Mouse (Mus musculus): ENCODE measurements around the gene Llph.

Llph gene

DNA sequence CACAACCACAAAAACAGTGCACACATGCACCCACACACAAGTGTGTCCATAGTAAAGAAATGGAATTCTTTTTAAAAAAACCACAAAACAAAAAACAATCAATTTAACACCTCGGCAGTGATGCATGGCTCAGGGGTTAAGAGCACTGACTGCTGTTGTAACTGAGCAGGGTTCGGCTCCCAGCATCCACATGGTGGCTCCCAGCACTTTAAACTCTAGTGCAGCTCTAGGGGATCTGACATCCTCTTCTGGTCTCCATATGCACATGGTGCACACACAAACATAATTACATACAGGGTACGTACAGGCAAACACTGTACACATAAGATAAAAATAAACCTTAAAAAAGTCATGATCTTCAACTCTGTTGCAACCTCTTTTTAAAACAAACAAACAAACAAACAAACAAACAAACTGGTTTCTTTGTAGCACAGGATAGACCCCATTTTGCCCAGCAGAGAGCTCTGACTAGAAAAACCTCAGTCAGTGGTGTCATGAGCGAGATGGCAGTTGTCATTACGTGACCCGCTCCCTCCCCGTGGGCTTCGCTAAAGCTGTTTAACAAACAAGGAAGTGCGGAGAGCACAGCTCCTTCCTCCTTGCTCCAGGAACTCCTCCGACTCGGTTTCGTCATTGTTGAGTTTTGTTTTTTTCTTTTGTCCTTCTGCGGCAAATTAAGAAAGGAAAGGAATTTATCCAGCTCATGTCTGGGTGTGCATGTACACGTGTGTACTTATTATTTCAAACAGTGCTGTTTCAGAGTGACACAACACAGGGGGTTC lies 7.1 kb upstream of the Llph start:
- no peak for DNase-seq (ENCODE audit: low read depth, low spot score)

DNA sequence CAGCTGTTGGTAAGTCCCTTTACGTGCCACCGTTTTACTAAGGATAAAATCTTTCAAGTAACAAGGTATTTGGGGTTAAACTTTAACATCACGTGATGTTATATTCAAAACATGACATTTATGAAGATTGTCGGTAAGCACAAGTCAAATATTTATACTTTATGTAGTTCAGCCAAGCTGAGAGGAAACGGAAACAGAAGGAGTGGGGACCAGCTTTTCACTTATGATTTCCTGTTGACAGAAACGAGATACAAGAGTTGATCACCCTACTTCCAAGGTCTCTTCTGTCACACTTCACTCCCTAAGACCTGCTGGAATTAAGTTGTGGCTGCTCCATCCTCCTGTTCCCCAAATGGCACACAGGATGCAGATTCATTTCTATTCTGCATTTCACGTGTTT lies 6.1 kb upstream of the Llph start:
- no peak for DNase-seq (ENCODE audit: low read depth, low spot score)

DNA sequence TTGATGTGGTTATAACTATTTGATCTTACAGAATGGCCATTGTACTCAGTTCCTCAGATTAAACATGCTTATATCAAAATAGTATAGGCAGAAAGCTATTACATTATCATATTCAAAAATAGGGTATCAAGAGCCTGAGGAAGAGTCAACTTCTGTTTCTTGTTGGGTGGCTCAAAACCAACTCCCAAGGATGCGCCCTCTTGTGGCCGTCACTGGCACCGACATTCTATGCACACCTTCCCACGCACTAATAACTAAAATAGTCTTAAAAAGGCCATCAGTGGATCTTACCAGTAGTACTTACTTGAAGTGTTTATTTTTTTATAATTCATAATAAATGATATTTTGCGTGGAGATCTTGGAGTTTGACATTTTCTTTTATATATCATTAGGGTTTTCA lies 4.8 kb downstream of the Llph start:
- DNase-seq (ENCODE audit: low read depth, low spot score), result peak; percentile 74

DNA sequence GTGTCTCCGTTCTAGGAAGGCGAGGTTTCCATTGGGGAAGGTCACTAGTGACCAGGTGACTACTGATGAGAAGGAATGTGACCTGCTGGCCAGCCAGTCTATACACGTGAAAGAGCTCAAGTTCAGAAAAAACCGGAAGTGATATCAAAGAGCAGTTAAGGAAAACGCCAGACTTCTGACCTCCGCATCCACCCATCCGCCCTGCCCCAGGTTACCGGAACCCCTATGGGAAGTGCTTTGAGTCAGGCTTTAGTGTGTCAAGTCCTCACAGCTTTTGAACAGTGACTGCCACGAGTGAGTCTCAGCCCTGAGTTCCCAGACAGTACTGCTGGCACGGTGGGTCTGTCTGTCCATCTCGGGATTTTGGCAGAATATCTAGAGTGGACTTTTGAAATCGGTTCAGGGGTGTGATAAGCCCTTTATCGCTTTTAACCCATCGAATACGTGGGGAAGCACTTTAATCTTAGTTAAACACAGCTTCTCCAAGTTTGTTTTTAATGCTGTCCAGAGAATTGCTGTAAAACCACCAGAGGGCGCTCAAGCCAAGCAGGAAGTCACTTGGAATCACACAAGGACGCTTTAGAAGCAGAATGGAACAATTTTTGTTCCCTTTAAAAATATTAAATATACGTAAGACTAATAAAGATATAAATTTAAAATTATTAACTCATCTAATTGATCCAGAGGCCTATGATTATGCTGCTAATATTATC lies 6.9 kb downstream of the Llph start:
- DNase-seq (ENCODE audit: low read depth, low spot score), result peak; percentile 82

DNA sequence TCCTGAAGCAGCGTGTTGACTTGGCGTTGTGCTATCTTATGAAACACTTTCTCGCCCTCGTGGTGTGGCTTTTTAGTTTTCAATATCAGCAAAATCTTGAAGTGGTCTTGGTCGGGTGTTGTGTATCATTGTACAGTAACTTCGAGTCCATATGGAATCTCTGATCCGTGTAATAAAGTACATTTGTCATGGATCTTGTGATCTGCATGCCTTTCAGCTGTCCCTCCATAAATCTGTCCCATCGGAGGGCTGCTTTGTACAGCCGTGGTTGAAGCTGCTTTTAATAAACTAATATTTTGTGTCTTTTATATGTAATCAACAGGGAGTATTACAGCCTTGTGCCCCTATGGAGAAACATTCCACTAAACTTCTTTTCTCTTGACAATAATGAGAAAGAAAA lies 10.0 kb downstream of the Llph start:
- peak; percentile 51 for DNase-seq (ENCODE audit: low read depth, low spot score)

DNA sequence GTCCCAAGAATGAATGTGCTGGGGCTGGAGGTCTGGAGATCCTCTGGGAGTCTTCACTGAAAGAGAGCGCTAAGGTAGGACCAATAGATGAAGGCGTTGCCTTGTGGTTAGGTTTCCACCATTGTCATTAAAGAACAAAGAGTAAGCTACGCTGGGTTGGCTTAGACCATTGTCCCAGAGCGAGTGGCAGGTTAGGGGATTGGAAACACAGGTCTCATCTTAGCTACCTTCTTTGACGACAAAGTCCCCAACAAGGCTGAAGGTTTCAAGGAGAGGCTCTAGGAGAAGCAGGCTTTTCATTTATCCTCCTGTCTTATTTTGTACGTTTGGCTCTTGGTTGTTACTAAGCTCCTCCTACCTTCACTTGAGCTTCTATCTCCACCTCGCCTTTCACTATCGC lies 11.4 kb downstream of the Llph start:
- DNase-seq (ENCODE audit: low read depth, low spot score), result no peak

DNA sequence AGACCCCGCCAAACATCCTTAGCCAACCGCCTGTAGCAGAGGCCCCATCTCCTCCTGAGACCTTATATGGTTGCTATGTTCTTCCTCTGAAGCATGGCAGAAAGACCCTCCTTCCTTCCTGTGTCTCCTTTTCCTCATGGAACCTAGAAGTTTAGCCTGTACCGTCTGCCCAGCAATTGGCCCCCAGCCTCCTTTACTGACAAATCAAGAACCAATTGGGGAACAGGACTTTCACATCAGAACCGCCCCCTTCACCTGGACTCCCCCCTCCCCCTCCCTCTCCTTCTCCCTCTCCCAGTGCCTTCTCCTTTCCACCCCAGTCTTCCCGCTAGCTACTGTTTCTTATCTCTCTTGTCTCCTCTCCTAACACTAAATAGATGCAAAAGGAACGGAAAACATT lies 12.6 kb downstream of the Llph start:
- DNase-seq (ENCODE audit: low read depth, low spot score), result no peak

DNA sequence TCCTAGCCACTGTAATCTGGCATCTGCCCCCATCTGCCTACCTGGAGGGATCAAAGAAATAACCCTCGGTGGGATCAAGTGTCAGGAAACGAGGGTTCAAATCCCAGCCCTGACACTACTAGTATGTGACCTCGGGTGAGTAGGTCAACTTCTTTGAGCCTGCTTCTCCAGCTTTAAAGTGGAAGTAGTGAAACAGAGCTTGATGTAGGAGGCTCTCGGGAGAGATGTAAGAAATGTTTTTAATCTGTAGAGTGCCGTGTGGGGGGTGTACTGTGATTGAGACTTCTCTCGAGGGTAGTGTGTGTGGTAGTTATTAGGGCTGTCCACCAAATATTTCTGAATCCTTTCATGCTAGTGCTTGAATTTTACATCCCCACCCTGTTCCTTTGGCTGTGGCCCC lies 15.6 kb downstream of the Llph start:
- peak; percentile 43 for DNase-seq (ENCODE audit: low read depth, low spot score)

DNA sequence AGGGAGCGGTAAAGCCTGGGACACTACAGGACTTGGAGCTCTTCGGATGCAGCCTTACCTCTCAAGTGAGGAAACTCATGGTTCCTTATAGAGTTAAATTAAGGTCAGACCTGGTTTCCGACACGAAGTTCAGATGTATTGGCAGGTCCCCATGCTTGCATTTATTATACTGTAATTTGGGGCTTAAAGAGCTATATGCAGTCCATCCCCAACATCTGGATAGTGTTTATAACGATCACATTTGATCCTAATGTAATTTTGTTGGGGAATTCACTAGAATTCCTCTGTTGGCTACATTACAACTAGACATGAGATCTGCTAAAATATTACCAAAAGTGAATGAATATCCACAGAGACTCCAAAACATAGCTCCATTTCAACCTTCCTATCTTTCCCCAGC lies 18.8 kb downstream of the Llph start:
- DNase-seq (ENCODE audit: low read depth, low spot score), result no peak

DNA sequence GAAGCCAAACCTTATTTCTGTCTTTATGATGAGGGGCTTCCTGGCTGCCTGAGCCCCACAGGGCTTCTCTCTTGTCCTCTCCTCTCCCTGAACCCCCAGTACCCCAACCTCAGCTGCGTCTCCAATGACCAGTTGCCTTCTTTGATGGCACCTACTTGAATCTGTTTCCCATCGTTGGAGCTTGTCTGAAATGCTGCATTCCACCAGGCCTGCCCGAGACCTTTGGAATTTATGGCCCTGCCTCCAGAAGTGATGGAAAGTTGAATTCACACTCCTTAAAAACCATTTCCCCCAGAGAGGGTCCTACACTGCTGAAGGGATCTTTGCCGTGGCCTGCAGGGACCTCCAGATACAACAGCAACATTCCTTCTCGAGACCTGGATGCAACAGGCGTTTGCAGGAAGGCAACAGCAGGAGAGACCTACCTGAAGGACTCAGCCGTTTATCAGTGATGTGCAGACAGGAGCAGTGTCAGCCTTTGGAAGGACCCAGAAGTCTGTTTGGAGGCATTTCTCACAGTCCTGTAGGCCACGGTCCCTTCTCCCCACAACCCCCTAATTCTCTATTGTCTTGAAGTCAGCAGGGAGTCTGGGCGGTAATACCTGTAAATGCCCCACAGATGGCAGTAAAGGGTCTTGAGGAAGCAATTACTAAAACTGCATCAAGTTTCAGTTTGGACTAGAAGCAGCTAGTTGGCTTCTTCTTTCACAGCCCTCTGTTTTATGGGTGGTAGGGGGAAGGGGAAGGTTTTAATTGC lies 20.3 kb downstream of the Llph start:
- peak; percentile 90 for DNase-seq (ENCODE audit: low read depth, low spot score)

DNA sequence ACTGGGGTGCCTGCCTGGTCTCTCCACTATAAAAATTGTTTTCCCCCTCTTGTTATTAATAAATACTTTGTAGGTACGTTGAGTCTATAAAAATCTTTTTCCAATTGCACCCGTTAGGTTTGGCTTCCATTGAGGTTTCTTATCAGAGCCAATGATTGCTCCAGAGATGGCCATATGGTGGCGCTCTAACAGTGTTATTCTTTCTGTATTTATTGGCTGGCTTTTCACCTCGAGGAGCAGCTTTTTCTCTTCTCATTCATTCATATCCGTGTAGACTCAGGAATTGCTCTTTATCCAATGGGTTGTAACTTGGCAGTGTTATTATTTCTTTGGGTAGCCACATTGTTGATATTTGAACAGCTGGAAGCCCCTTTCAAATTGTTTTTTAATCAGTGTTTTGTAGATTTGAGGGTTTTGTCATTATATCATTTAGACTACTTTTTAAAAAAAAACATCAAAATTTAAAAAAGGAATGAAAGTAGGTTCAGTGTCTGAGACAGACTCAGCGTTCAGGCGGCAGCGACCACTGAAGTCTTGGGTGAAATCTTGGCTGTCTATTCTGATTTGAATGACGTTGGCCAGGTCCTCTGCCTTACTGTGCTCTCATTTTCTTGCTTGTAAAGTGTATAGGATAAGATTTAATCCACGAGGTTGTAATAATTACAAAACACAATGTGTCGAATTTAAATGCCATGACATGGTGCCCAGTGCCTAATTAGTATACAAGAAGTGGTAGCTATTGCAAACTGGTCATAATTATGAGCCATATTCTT lies 24.2 kb downstream of the Llph start:
- DNase-seq (ENCODE audit: low read depth, low spot score), result no peak

DNA sequence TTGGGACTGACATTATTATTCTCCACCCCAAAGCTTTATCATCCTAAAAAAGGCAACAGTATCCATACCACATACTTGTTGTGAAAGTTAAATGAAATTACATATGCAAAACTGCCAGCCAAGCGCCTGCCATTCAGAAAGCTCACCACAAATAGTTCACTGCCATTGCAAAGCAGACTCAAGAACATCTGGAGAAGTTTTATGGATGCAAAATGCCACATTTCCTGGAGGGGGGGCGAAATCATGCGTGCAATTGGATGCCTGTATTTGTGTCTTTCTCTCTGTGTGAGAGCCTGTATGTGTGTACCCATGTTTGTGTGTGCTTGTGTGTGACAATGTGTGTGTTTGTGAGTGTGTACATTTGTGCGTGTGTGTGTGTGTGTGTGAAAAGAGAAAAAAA lies 24.9 kb downstream of the Llph start:
- no peak for DNase-seq (ENCODE audit: low read depth, low spot score)

DNA sequence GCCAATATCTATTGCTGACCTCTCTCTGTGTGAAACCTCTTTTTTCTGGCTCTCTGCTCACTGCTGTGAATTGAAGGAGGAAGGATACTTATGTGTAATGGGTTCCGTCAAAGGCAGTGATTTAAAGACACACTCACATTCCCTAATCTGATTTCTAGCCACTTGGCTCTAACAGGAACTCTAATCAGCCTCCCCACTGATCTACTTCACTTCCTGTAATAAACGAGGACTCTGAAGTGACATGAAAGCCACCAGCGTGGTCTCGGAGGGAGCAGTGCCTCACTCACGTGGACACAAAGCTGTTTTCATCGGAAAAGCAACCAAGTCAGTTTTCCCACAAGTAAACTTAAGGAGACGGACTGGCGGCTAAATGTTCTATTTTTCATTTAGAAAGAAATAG lies 25.9 kb downstream of the Llph start:
- no peak for DNase-seq (ENCODE audit: low read depth, low spot score)

DNA sequence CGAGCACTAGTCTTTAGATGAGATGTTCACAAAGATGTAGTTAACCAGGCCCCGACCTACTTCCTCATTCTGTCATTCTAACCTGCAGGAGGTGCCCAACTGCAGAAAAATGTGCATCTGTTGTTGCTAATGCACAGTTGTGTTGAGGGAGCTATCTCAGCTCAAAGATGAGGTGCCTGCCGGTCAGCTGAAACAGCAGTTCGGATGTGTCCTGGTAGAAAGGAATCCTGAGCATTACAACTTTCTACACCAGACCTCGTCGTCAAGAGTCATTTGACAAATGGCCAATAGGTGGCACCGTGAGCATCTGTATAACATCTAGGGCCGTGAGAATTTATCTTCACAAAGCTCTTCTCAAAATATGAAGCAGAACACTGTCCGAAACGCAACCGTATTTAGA lies 30.4 kb downstream of the Llph start:
- peak; percentile 70 for DNase-seq (ENCODE audit: low read depth, low spot score)

DNA sequence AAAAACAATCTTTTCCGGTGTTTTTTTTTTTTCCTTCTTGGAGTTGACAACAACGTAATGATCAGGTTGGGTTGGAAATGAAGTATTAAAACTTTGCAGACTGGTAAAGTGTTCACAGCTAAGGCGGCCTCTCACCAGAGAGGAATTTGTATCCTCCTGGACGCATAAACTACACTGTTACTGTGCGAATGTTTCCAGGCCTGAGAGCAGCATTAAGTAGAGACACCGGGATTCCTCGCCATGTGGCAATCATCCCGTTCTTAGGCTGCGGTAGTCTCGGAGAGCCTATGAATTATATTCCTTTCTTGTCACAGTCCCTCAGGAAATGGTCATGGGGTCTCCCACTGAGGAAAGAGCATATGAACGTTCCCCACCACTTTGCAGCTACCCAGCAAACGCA lies 40.9 kb downstream of the Llph start:
- no peak for DNase-seq (ENCODE audit: low read depth, low spot score)

DNA sequence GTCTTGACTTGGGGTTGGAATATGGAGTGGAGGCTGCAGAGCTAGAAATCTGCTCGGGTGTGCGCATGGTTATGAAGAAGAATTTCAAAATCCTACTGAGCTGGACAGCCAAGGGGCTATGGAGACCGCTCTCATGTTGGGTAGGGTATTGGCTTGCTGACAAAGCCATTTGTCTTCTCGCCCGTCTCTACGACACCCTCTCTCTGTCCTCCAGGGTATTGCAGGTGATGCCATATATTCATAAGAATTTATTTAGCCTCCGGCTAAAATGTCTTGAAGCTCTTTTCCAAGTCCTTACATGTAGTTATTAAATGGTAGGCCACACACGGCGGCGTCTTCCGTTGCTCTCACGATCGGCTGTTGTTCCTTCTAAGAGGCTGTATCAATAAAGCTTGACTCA lies 43.1 kb downstream of the Llph start:
- no peak for DNase-seq (ENCODE audit: low read depth, low spot score)

DNA sequence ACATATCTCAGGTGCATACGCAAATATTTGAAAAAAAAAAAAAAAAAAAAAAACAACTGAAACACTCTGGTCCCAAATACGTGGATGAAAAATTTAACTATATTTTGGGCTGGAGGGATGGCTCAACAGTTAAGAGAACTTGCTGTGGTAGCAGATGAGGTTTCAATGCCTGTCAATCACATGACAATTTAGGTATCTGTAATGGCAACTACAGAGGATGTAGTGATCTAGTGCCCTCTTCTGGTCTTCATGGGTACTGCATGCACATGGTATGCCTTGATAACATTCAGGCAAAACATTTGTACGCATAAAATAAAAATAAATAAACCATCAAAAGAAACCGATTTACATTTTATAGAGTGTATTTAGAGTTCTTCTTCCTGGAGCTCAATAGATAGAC lies 43.9 kb downstream of the Llph start:
- DNase-seq (ENCODE audit: low read depth, low spot score), result peak; percentile 55

DNA sequence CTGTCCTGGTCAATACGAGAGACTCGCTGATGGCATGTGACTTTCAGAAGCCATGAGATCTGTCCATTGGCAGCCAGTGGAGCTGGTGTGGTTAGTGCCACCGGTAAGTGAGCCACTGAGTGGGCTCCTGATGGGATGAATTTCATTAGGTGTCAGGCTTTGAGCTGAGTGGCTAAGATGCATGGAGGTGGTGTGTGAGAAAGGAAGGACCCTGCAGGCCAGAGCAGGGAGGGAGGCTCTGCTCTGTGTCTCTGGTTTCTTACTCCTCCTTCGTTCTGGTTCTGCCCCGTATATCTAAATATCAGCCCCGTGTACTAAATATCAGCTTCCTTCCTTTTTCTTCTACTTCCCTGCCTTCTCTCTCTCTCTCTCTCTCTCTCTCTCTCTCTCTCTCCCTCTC lies 44.4 kb downstream of the Llph start:
- DNase-seq (ENCODE audit: low read depth, low spot score), result no peak

DNA sequence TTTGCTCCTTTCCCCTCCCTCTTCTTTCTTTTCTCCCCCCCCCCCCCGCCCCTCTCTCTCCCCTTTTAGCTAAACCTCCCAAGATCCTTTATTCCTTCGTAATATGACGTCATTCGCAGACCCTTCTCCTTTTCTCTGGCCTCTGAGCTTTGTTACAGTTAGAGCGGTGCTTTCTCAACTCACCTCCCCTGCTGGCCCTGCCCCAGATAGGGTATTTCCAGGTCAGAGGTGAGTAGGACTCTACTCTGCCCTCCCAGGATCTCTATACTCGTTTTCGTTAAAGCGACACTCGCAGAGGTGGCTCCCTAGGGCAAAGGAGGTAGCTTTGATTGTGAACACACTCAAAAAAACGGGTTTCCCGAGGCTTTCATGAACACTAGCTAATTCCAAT lies 45.0 kb downstream of the Llph start:
- DNase-seq (ENCODE audit: low read depth, low spot score), result no peak

DNA sequence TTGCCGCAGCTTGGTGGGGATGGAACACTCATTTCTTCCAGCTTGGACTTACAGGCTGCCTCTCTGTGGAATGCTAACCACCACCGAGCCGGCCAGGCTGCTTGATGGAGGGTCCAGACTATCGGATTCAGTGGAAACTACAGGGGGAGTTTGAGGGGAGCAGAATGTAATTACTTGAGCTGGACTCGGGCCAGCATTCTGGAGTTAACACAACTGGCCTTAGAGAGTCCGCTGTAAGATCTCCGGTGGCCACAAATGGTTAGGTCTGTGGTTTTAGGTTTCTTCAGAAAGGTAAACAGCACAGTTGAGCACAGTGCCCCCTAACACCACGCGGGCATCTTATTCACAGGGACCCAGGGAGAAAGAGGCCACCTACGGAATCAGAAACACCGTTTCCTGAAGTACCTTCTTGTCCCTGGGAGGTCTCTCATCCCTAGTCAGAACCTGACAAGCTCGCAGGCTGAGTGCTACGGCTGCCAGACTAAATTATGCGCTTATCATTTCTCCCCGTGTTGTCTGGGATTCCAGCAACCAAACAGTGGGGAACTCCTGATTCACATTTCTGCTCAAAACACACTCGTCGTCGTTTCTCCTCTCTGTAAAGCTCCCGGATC lies 45.5 kb downstream of the Llph start:
- peak; percentile 69 for DNase-seq (ENCODE audit: low read depth, low spot score)

DNA sequence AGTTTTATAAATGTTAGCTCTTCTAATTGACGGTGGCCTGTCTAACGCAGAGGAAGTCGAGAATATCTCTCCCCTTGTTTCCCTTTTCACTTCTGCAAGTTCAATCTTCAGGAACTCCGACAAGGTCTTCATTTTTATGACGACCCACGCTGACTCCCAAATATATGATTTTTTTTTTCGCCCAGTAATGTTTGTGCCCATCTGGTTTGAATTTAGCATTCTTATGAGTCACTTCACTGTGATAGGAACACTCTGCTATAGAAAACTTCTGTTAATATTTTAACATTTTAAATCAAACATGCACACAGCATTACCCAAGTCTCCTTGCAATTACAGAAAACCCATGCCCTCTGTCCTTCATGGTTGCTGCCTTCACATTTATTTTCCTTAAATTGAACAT lies 46.5 kb downstream of the Llph start:
- no peak for DNase-seq (ENCODE audit: low read depth, low spot score)
